Mouse (Mus musculus) stomach, embryonic 15.5 days (tissue): ENCODE data around the gene Irak1bp1. TPM values are rescaled to one million over a fixed set of nuclear protein-coding genes. Genes with fewer than 3 reads are reported as not detected.

Experiments
- ATAC-seq: fragments of 200-750 bp; cut with Nextera tagmentation; 2 replicates; pipeline ENCODE4 v1.8.0; 2017; ENCODE audit warnings: low read depth, moderate number of reproducible peaks, moderate TSS enrichment; ENCODE audit not compliant: insufficient read depth, low FRiP score
- H3K27ac ChIP-seq: fragments of 300-500 bp; sonication (generic); 2 replicates; pipeline ENCODE4 v1.5.1; 2015; ENCODE audit warnings: mild to moderate bottlenecking, inconsistent platforms
- H3K27me3 ChIP-seq: fragments of 300-500 bp; sonication (generic); replicated peaks from 2 replicates; pipeline ENCODE4 v1.6.1; 2015; ENCODE audit warnings: inconsistent platforms
- H3K36me3 ChIP-seq: fragments of 300-500 bp; sonication (generic); 2 replicates; pipeline ENCODE4 v1.6.1; 2015; ENCODE audit warnings: inconsistent platforms
- H3K4me1 ChIP-seq: fragments of 300-500 bp; sonication (generic); 2 replicates; pipeline ENCODE4 v1.6.1; 2015; ENCODE audit warnings: inconsistent platforms
- H3K4me2 ChIP-seq: fragments of 300-500 bp; sonication (generic); 2 replicates; pipeline ENCODE4 v1.6.1; 2015; ENCODE audit warnings: mild to moderate bottlenecking, inconsistent platforms
- H3K4me3 ChIP-seq: fragments of 300-500 bp; sonication (generic); replicated peaks from 2 replicates; pipeline ENCODE4 v1.5.1; 2015; ENCODE audit warnings: inconsistent platforms
- H3K9ac ChIP-seq: fragments of 300-500 bp; sonication (generic); 2 replicates; pipeline ENCODE4 v1.6.1; 2015; ENCODE audit warnings: inconsistent platforms
- H3K9me3 ChIP-seq: fragments of 300-500 bp; sonication (generic); 2 replicates; pipeline ENCODE4 v1.6.1; 2016; ENCODE audit warnings: inconsistent platforms
- polyA plus RNA-seq: library from polyadenylated mRNA; unstranded; fragments of >200 nt; fragmentation: Nextera tagmentation; extraction: Ambion mirVana; gene quantifications from 2 replicates; pipeline ENCODE4 v1.2.1, GENCODE M21; 2015

The Irak1bp1 gene
- polyA plus RNA-seq, 1 experiment from 2014 or later = 16.5 TPM

GRCm38 (mm10) chr9:82888645-82889044 is 59.3 kb downstream of the Irak1bp1 start:
- no peak for ATAC-seq
- Histone ChIP-seq H3K27me3 (no peaks in the 10 kb centered on the region), H3K9ac (no peak overlapping the region), H3K4me2 (no peak overlapping the region), H3K27ac (no peak overlapping the region), H3K36me3 (peaks cover 20% of the 10 kb centered on the region), H3K9me3 (no peaks in the 10 kb centered on the region), H3K4me1 (no peaks in the 10 kb centered on the region), H3K4me3 (no peak overlapping the region)

Other genes with a start within 250 kb of the Irak1bp1 start
- gene Phip, start 146.0 kb downstream of the Irak1bp1 start, polyA plus RNA-seq = 63.6 and 66.0 TPM in 2 replicates